Mouse (Mus musculus) right cerebral cortex, postnatal 36 days (tissue): ENCODE measurements around the gene Dis3l2.

Experiments used
- DNase-seq, 2 experiments: peaks; one replicate each; pipeline ENCODE4 v3.0.0; 2022; ENCODE audit warnings: low spot score in 2 of 2, mixed read lengths in 1 of 2

Dis3l2 gene

GRCm38 (mm10) chr1:86914697-86915096, 211.1 kb downstream of the Dis3l2 start:
- DNase-seq = no peak

- no peak for DNase-seq
Measured at GRCm38 (mm10) chr1:86916355-86916984, 212.9 kb downstream of the Dis3l2 start.

- no peak for DNase-seq
Measured at GRCm38 (mm10) chr1:86925776-86926175, 222.2 kb downstream of the Dis3l2 start.

- peak; percentile 37 to 79 for DNase-seq
Measured at GRCm38 (mm10) chr1:86931606-86932379, 228.2 kb downstream of the Dis3l2 start.

GRCm38 (mm10) chr1:86932810-86933209, 229.2 kb downstream of the Dis3l2 start:
- DNase-seq = no peak

- no peak for DNase-seq
Measured at GRCm38 (mm10) chr1:86933656-86934055, 230.0 kb downstream of the Dis3l2 start.

- DNase-seq = no peak
Measured at GRCm38 (mm10) chr1:86951501-86952205, 248.0 kb downstream of the Dis3l2 start.

- DNase-seq = no peak
Measured at GRCm38 (mm10) chr1:86955801-86956200, 252.2 kb downstream of the Dis3l2 start.

GRCm38 (mm10) chr1:86968261-86968964, 264.8 kb downstream of the Dis3l2 start:
- DNase-seq = no peak

GRCm38 (mm10) chr1:86969173-86969725, 265.6 kb downstream of the Dis3l2 start:
- no peak for DNase-seq

- DNase-seq = no peak
Measured at GRCm38 (mm10) chr1:86972693-86973092, 269.1 kb downstream of the Dis3l2 start.

- no peak for DNase-seq
Measured at GRCm38 (mm10) chr1:86977018-86977417, 273.4 kb downstream of the Dis3l2 start.

GRCm38 (mm10) chr1:86986372-86986771, 282.8 kb downstream of the Dis3l2 start:
- DNase-seq = no peak

GRCm38 (mm10) chr1:86992849-86993248, 289.2 kb downstream of the Dis3l2 start:
- DNase-seq = no peak

GRCm38 (mm10) chr1:86994023-86994422, 290.4 kb downstream of the Dis3l2 start:
- DNase-seq = no peak

- DNase-seq = no peak
Measured at GRCm38 (mm10) chr1:86998051-86998450, 294.4 kb downstream of the Dis3l2 start.

GRCm38 (mm10) chr1:87001365-87001764, 297.8 kb downstream of the Dis3l2 start:
- DNase-seq = no peak

- DNase-seq = no peak
Measured at GRCm38 (mm10) chr1:87002545-87003168, 299.0 kb downstream of the Dis3l2 start.

GRCm38 (mm10) chr1:87003169-87003552, 299.6 kb downstream of the Dis3l2 start:
- DNase-seq = no peak

GRCm38 (mm10) chr1:87006425-87006824, 302.8 kb downstream of the Dis3l2 start:
- DNase-seq = no peak

- DNase-seq = no peak
Measured at GRCm38 (mm10) chr1:87008211-87008610, 304.6 kb downstream of the Dis3l2 start.
